Mouse (Mus musculus): Measurements from ENCODE around the gene Patz1. TPM values are rescaled to one million over a fixed set of nuclear protein-coding genes. Genes with fewer than 3 reads are reported as not detected.

The Patz1 gene
- total RNA-seq, 4 experiments from 2014 or later: 31.9 to 47.9 (median 40.5) TPM

Other genes starting within 250 kb of the Patz1 start
- gene Sfi1, start 95.4 kb upstream of the Patz1 start, total RNA-seq (2022): 100 to 1,000 TPM in 2 of 4 experiments, 10 to 100 TPM in 2; 71.9 to 122 (median 93.1) TPM
- 10 to 100 TPM; 46.4 to 69.5 (median 53.9) TPM for gene Eif4enif1, start 86.5 kb upstream of the Patz1 start, total RNA-seq (2022)
- 100 to 1,000 TPM; 104 to 111 (median 110) TPM for gene Drg1, start 22.5 kb upstream of the Patz1 start, total RNA-seq (2022)
- 10 to 100 TPM; 17.2 to 28.2 (median 25.1) TPM for gene Pik3ip1, start 41.5 kb downstream of the Patz1 start, total RNA-seq (2022)
- gene Limk2, start 120.3 kb downstream of the Patz1 start, total RNA-seq (2022): 10 to 100 TPM; 19.4 to 36.8 (median 32.2) TPM
- gene Rnf185, start 163.5 kb downstream of the Patz1 start, total RNA-seq (2022): 10 to 100 TPM; 34.8 to 45.3 (median 38.5) TPM
- gene Pla2g3, start 199.4 kb downstream of the Patz1 start, total RNA-seq (2022): under 1 TPM; 0.17 to 0.59 (median 0.43) TPM
- gene Inpp5j, start 215.9 kb downstream of the Patz1 start, total RNA-seq (2022): 1 to 10 TPM in 1 of 4 experiments, under 1 TPM in 3; 0.55 to 1.0 (median 0.75) TPM
- 10 to 100 TPM; 39.2 to 61.9 (median 57.1) TPM for gene Selenom, start 225.8 kb downstream of the Patz1 start, total RNA-seq (2022)